ENCODE assay signal across 16 mouse cellular contexts in the genomic region with DNA sequence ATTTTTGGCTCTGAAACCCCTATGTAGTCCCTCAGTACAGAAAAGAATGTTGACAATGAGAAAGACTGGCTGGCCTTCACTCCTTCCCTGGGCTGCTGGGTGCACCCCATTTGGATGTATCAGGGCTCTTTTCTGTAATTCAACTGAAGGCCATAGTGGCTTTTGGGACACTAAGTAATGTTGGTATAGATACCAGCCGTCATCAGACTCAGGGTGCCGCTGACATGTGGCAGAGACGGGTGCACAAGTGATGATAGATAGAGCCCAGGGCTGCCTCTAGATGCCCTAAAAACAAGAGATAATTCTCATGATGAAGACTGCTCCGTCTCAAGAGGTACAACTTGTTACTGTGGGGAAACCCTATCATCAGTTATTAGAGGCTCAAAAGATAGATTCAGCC.
A peak's percentile ranks its signal among the peaks of the same experiment; 100 is the strongest.
DNase-seq lines count a peak whose midpoint lies in the region; ATAC-seq lines count a peak whose summit lies in the region.
"Had no signal": no experiment of that assay in that cellular context is flagged by ENCODE, and none has a peak within 500 bp of the region (broad histone marks: within the 10 kb centered on the region; RNA-seq: fewer than 3 reads in every experiment).

No protein-coding gene starts in this region.

- H3K4me1 ChIP-seq in heart, embryonic 10.5 days = peaks cover 23% of the 10 kb centered on the region; the same call in 1 of the 2 replicates
- no peaks in the 10 kb centered on the region; the same call in 1 of the 2 replicates for H3K4me1 ChIP-seq in heart, embryonic 11.5 days (ENCODE audit: control insufficient read depth, insufficient read depth, low read length)
- H3K4me1 ChIP-seq in heart, embryonic 15.5 days (replicated peaks) = peaks cover 23% of the 10 kb centered on the region
- no peaks in the 10 kb centered on the region for H3K4me1 ChIP-seq in hindbrain, embryonic 10.5 days (replicated peaks)
- H3K4me1 ChIP-seq: embryonic facial prominence, embryonic 15.5 days; forebrain, embryonic 10.5 days had no signal

- H3K9ac ChIP-seq in heart, embryonic 11.5 days (ENCODE audit: low read depth, low read length) = no peak overlapping the region
- no peak overlapping the region for H3K9ac ChIP-seq in heart, embryonic 15.5 days
- H3K9ac ChIP-seq: embryonic facial prominence, embryonic 15.5 days; hindbrain, embryonic 15.5 days had no signal

- peak; percentile 39 for ATAC-seq in heart, embryonic 11.5 days (replicated peaks; ENCODE audit: insufficient number of reproducible peaks, low FRiP score, low TSS enrichment)
- peak; percentile 87 for ATAC-seq in heart, embryonic 15.5 days (replicated peaks; ENCODE audit: insufficient number of reproducible peaks, insufficient read depth, low FRiP score, low read depth)
- ATAC-seq: forebrain, embryonic 14.5 days; intestine, embryonic 16.5 days had no signal

- peak; percentile 86 for DNase-seq in heart, embryonic 10.5 days (ENCODE audit: low spot score)
- DNase-seq in heart, postnatal 4 days = peak; percentile 40
- DNase-seq in adrenal gland, postnatal 14 days = no peak
- no peak for DNase-seq in hindbrain, embryonic 10.5 days (ENCODE audit: low spot score)
- DNase-seq: adrenal gland, adult 2 months; embryo, embryonic 11 days; gastrocnemius, postnatal 10 days; kidney, adult 2 months had no signal

- no peak overlapping the region for H3K4me2 ChIP-seq in heart, embryonic 11.5 days
- H3K4me2 ChIP-seq in heart, embryonic 15.5 days = no peak overlapping the region
- H3K4me2 ChIP-seq: embryonic facial prominence, embryonic 15.5 days; hindbrain, embryonic 15.5 days had no signal

- H3K36me3 ChIP-seq in heart, embryonic 10.5 days = no peaks in the 10 kb centered on the region
- no peaks in the 10 kb centered on the region for H3K36me3 ChIP-seq in heart, embryonic 11.5 days (ENCODE audit: control insufficient read depth, insufficient read depth, low read length)
- no peaks in the 10 kb centered on the region for H3K36me3 ChIP-seq in heart, embryonic 15.5 days
- H3K36me3 ChIP-seq in hindbrain, embryonic 10.5 days = no peaks in the 10 kb centered on the region
- H3K36me3 ChIP-seq: embryonic facial prominence, embryonic 15.5 days; forebrain, embryonic 10.5 days; hindbrain, embryonic 15.5 days had no signal

- H3K27ac ChIP-seq in heart, embryonic 10.5 days = no peak overlapping the region
- no peak overlapping the region for H3K27ac ChIP-seq in heart, embryonic 11.5 days (ENCODE audit: low read depth, low read length)
- H3K27ac ChIP-seq in heart, embryonic 15.5 days = no peak overlapping the region
- H3K27ac ChIP-seq in hindbrain, embryonic 10.5 days = no peak overlapping the region
- H3K27ac ChIP-seq: embryonic facial prominence, embryonic 15.5 days; forebrain, embryonic 10.5 days; hindbrain, embryonic 15.5 days had no signal

- peaks cover 36% of the 10 kb centered on the region for H3K27me3 ChIP-seq in heart, embryonic 10.5 days (ENCODE audit: insufficient read depth, poor library complexity, severe bottlenecking)
- H3K27me3 ChIP-seq in heart, embryonic 11.5 days (ENCODE audit: control insufficient read depth, insufficient read depth, low read length) = peaks cover 12% of the 10 kb centered on the region
- peaks cover 11% of the 10 kb centered on the region for H3K27me3 ChIP-seq in heart, embryonic 15.5 days
- no peaks in the 10 kb centered on the region for H3K27me3 ChIP-seq in hindbrain, embryonic 10.5 days (ENCODE audit: insufficient read depth, poor library complexity, severe bottlenecking)
- H3K27me3 ChIP-seq: embryonic facial prominence, embryonic 15.5 days; hindbrain, embryonic 15.5 days had no signal

- 29% methylated on average over 4 of the region's 4 CpGs for WGBS in heart, embryonic 10.5 days
- WGBS in heart, embryonic 11.5 days (ENCODE audit: insufficient replicate concordance) = 41% methylated on average over 4 of the region's 4 CpGs
- 26% methylated on average over 4 of the region's 4 CpGs for WGBS in heart, embryonic 15.5 days
- WGBS in hindbrain, embryonic 10.5 days = 88% methylated on average over 4 of the region's 4 CpGs

- H3K9me3 ChIP-seq in heart, embryonic 10.5 days = no peaks in the 10 kb centered on the region
- no peaks in the 10 kb centered on the region for H3K9me3 ChIP-seq in heart, embryonic 11.5 days (replicated peaks; ENCODE audit: control insufficient read depth, low read length)
- H3K9me3 ChIP-seq in heart, embryonic 15.5 days (replicated peaks) = no peaks in the 10 kb centered on the region
- H3K9me3 ChIP-seq in hindbrain, embryonic 10.5 days = no peaks in the 10 kb centered on the region
- H3K9me3 ChIP-seq: embryonic facial prominence, embryonic 15.5 days; forebrain, embryonic 10.5 days; hindbrain, embryonic 15.5 days had no signal

- no peak overlapping the region for H3K4me3 ChIP-seq in heart, embryonic 10.5 days
- H3K4me3 ChIP-seq in heart, embryonic 11.5 days (ENCODE audit: low read depth, low read length) = no peak overlapping the region
- no peak overlapping the region for H3K4me3 ChIP-seq in heart, embryonic 15.5 days
- H3K4me3 ChIP-seq in hindbrain, embryonic 10.5 days = no peak overlapping the region
- H3K4me3 ChIP-seq: embryonic facial prominence, embryonic 15.5 days; erythroblast, embryonic 14.5 days; forebrain, embryonic 10.5 days; hindbrain, embryonic 15.5 days had no signal

Comparison
In these comparisons a context has a peak if more than half of its experiments do, and no peak if none do; other contexts are left out.
1. DNase-seq: peak in heart, embryonic 10.5 days (single experiment) and heart, postnatal 4 days (single experiment); none in adrenal gland, postnatal 14 days (single experiment) and hindbrain, embryonic 10.5 days (single experiment).